In the genomic region with DNA sequence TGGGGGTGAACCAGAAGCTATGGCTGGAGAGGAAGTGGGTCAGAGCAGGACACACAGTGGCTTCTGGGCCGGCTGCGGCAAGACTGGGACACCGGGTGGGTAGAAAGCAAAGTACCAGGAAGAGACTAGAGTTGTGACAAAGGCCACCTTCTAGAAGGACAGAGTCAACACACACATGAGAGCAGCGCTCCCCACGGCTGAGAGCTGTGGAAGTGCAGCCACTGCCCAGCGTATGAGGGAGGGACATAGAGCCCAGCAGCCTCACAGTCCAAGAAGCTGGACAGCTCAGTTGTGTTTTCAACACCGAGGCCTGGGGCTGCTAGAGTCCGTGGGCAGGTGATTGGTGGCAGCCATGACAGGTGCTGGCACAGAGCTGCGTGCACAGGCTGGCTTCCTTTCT, we compare ENCODE assay signal across 20 mouse cellular contexts.
"Had no signal": no experiment of that assay in that cellular context is flagged by ENCODE, and none has a peak within 500 bp of the region (broad histone marks: within the 10 kb centered on the region; RNA-seq: fewer than 3 reads in every experiment).

No protein-coding gene starts in this region.

- ATAC-seq: inflammation-experienced regulatory T-cells, adult 6 months; lung, postnatal 0 days had no signal

- H3K4me1 ChIP-seq: limb, embryonic 12.5 days; limb, embryonic 15.5 days; neural tube, embryonic 12.5 days; neural tube, embryonic 15.5 days had no signal

- DNase-seq: kidney, adult 18-20 months; kidney, adult 9 months; kidney, postnatal 36 days; lung, embryonic 14.5 days; midbrain, embryonic 14.5 days; right cerebral cortex, adult 18-20 months; right cerebral cortex, postnatal 14 days; spleen, adult 18-20 months; thymus, adult 2 months; thymus, postnatal 14 days; thymus, postnatal 4 days had no signal

- H3K4me2 ChIP-seq: limb, embryonic 12.5 days; limb, embryonic 15.5 days; liver, embryonic 11.5 days; lung, embryonic 14.5 days; midbrain, embryonic 11.5 days; neural tube, embryonic 12.5 days; neural tube, embryonic 15.5 days had no signal

- H3K27ac ChIP-seq: kidney, postnatal 0 days; limb, embryonic 12.5 days; limb, embryonic 15.5 days; neural tube, embryonic 12.5 days; neural tube, embryonic 15.5 days had no signal

- H3K36me3 ChIP-seq: limb, embryonic 12.5 days; limb, embryonic 15.5 days; neural tube, embryonic 12.5 days; neural tube, embryonic 15.5 days had no signal

- H3K9ac ChIP-seq: limb, embryonic 12.5 days; limb, embryonic 15.5 days; lung, embryonic 14.5 days; neural tube, embryonic 12.5 days; neural tube, embryonic 15.5 days had no signal

- H3K27me3 ChIP-seq: limb, embryonic 12.5 days; limb, embryonic 15.5 days; neural tube, embryonic 12.5 days had no signal

- H3K4me3 ChIP-seq: limb, embryonic 12.5 days; limb, embryonic 15.5 days; neural tube, embryonic 12.5 days; neural tube, embryonic 15.5 days had no signal

- H3K9me3 ChIP-seq: limb, embryonic 12.5 days; limb, embryonic 15.5 days; neural tube, embryonic 12.5 days; neural tube, embryonic 15.5 days had no signal
